Mouse (Mus musculus) forebrain, embryonic 15.5 days (tissue): ENCODE results near the gene Prph2. TPM values are rescaled to one million over a fixed set of nuclear protein-coding genes. Genes with fewer than 3 reads are reported as not detected.

ENCODE experiments used
- ATAC-seq: fragments of 200-750 bp; cut with Nextera tagmentation; replicated peaks from 2 replicates; pipeline ENCODE4 v1.8.0; 2017; ENCODE audit warnings: mild to moderate bottlenecking, moderate TSS enrichment, moderate library complexity
- H3K27ac ChIP-seq: fragments of 300-500 bp; sonication (generic); replicated peaks from 2 replicates; pipeline ENCODE4 v1.5.1; 2015; ENCODE audit warnings: mild to moderate bottlenecking, inconsistent platforms
- H3K27me3 ChIP-seq: fragments of 300-500 bp; sonication (generic); 2 replicates; pipeline ENCODE4 v1.6.1; 2015; ENCODE audit warnings: inconsistent platforms
- H3K36me3 ChIP-seq: fragments of 300-500 bp; sonication (generic); 2 replicates; pipeline ENCODE4 v1.6.1; 2015; ENCODE audit warnings: mild to moderate bottlenecking, inconsistent platforms
- H3K4me1 ChIP-seq: fragments of 300-500 bp; sonication (generic); 2 replicates; pipeline ENCODE4 v1.6.1; 2015; ENCODE audit warnings: inconsistent platforms
- H3K4me2 ChIP-seq: fragments of 300-500 bp; sonication (generic); replicated peaks from 2 replicates; pipeline ENCODE4 v1.6.1; 2015; ENCODE audit warnings: mild to moderate bottlenecking, inconsistent platforms
- H3K4me3 ChIP-seq: fragments of 300-500 bp; sonication (generic); 2 replicates; pipeline ENCODE4 v1.5.1; 2015; ENCODE audit warnings: mild to moderate bottlenecking, inconsistent platforms
- H3K9ac ChIP-seq: fragments of 300-500 bp; sonication (generic); replicated peaks from 2 replicates; pipeline ENCODE4 v1.6.1; 2015; ENCODE audit warnings: mild to moderate bottlenecking, inconsistent platforms
- H3K9me3 ChIP-seq: fragments of 300-500 bp; sonication (generic); 2 replicates; pipeline ENCODE4 v1.6.1; 2016; ENCODE audit warnings: inconsistent platforms
- WGBS: fragments of 180-500 bp; shearing (Covaris S2); methylation state at CpG from one replicate; pipeline ENCODE4 v1.1.7; 2015; ENCODE audit warnings: mixed read lengths; 5-methylcytosine and 5-hydroxymethylcytosine counted together
- polyA plus RNA-seq: library from polyadenylated mRNA; unstranded; fragments of >200 nt; fragmentation: Nextera tagmentation; extraction: Ambion mirVana; gene quantifications from 2 replicates; pipeline ENCODE4 v1.2.1, GENCODE M21; 2015

The Prph2 gene
- polyA plus RNA-seq, 1 experiment from 2014 or later, result not detected

DNA sequence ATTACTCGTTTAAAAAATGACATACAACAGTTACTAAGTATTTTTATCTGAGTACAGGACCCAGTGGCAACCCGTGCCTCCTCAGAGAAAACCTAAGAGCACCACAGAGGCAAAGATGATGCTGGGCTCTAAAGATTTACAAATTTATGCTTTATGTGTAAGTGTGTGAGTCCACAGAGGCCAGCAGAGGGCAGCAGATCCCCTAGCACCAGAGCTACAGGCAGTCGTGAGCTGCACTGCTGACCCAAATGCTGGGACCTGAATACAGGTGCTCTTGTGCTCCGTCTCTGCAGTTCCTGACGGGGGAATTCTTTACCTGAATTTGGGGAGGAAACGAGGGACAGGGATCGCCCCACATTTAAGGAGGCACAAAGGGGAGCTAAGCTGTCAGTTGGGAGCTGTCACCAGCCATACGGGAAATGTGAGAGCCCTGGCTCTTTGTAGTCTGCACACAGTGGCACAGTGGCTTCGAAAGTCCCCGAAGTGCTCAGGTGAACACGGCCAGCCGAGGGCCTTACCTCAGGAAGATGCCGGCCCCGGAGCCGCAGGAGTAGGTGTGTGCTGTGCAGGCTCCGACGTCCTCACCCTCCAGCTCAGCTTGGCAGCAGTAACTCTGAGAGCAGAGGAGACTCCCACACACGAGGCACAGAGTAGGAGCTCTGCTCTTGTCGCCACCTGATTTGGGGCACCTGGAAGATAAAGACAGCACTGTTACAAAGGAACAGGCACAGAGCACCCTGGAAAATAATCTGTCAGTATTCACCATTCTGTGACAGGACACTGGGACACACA lies 23.5 kb downstream of the Prph2 start:
- no peaks in the 10 kb centered on the region for H3K27me3 ChIP-seq
- H3K36me3 ChIP-seq, result peaks cover 92% of the 10 kb centered on the region
- H3K4me1 ChIP-seq, result no peaks in the 10 kb centered on the region
- H3K4me2 ChIP-seq, result no peak overlapping the region
- 76% methylated on average over 19 of the region's 19 CpGs for WGBS
- H3K9me3 ChIP-seq, result no peaks in the 10 kb centered on the region
- H3K9ac ChIP-seq, result no peak overlapping the region
- H3K4me3 ChIP-seq, result no peak overlapping the region
- no peak overlapping the region for H3K27ac ChIP-seq
- no peak for ATAC-seq

GRCm38 (mm10) chr17:46940461-46940860 lies 30.2 kb downstream of the Prph2 start:
- H3K4me2 ChIP-seq, result no peak overlapping the region
- no peaks in the 10 kb centered on the region for H3K27me3 ChIP-seq
- no peak overlapping the region for H3K4me3 ChIP-seq
- H3K36me3 ChIP-seq, result peaks cover 98% of the 10 kb centered on the region
- ATAC-seq, result no peak
- no peak overlapping the region for H3K9ac ChIP-seq
- 92% methylated on average over 8 of the region's 8 CpGs for WGBS
- H3K4me1 ChIP-seq, result no peaks in the 10 kb centered on the region
- H3K27ac ChIP-seq, result no peak overlapping the region
- H3K9me3 ChIP-seq, result no peaks in the 10 kb centered on the region

DNA sequence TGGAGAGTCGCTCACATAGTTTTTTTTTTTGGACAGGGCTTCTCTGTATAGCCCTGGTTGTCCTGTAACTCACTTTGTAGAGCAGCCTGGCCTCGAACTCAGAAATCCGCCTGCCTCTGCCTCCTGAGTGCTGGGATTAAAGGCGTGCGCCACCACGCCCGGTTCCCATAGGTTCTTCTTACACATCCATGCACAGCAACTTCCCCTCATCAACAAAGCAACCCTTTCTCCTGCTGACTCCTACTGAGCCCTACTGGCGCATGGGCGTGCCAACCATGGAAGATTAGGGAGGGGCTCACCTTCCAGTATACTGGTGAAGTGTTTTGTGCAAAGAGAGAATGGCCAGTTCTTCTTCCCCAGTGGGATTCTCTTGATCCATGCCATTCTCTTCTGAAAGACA lies 32.2 kb downstream of the Prph2 start:
- no peak overlapping the region for H3K9ac ChIP-seq
- no peaks in the 10 kb centered on the region for H3K4me1 ChIP-seq
- peaks cover 96% of the 10 kb centered on the region for H3K36me3 ChIP-seq
- ATAC-seq, result no peak
- H3K27ac ChIP-seq, result no peak overlapping the region
- no peaks in the 10 kb centered on the region for H3K27me3 ChIP-seq
- 92% methylated on average over 9 of the region's 9 CpGs for WGBS
- H3K9me3 ChIP-seq, result no peaks in the 10 kb centered on the region
- H3K4me2 ChIP-seq, result no peak overlapping the region
- no peak overlapping the region for H3K4me3 ChIP-seq

DNA sequence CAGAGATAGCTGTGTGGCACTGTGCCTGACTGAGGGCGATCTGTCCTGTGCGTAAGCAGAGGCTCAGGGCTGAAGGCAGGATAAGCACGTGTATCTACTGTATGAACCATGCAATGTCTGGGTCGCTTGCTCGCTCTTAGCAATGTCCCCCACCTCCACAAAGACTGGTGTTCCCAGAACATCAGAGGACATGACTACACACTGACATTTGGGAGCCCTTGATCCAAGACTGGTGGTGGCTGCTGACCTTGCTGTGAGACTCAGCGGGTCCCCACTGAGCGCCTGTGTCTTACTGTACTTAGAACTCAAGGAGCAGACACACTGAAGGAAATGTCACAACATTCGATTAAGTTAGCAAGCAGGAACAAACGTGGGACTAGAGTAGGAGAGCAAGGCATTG lies 36.0 kb downstream of the Prph2 start:
- 91% methylated on average over 9 of the region's 9 CpGs for WGBS
- no peak for ATAC-seq

DNA sequence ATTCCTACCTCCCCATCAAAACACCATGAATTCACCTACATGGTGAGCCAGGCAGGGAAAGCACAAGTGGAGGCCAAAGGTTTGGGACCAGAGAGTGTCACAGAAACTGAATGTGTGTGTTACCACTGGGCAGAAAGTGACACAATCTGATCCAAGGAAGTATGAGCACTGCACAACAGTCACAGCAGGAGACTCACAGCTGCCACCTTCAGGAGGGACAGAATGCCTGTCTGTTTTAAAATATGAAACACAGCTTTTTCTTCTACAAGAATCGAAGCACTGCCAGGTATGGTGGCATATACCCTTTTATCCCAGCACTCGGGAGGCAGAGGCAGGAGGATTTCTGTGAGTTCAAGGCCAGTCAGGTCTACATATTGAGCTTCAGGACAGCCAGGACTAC lies 47.8 kb downstream of the Prph2 start:
- Histone ChIP-seq H3K27ac (no peak overlapping the region), H3K4me1 (no peaks in the 10 kb centered on the region), H3K9ac (no peak overlapping the region), H3K27me3 (no peaks in the 10 kb centered on the region), H3K4me3 (no peak overlapping the region), H3K9me3 (no peaks in the 10 kb centered on the region), H3K36me3 (peaks cover 95% of the 10 kb centered on the region), H3K4me2 (no peak overlapping the region)
- 90% methylated on average over 2 of the region's 2 CpGs for WGBS
- ATAC-seq, result no peak

More for the DNA sequence above, 36.0 kb downstream of the Prph2 start:
- Histone ChIP-seq H3K4me1 (no peaks in the 10 kb centered on the region), H3K4me2 (no peak overlapping the region), H3K9ac (no peak overlapping the region), H3K36me3 (peaks cover 79% of the 10 kb centered on the region), H3K27ac (no peak overlapping the region), H3K9me3 (no peaks in the 10 kb centered on the region), H3K27me3 (no peaks in the 10 kb centered on the region), H3K4me3 (no peak overlapping the region)

DNA sequence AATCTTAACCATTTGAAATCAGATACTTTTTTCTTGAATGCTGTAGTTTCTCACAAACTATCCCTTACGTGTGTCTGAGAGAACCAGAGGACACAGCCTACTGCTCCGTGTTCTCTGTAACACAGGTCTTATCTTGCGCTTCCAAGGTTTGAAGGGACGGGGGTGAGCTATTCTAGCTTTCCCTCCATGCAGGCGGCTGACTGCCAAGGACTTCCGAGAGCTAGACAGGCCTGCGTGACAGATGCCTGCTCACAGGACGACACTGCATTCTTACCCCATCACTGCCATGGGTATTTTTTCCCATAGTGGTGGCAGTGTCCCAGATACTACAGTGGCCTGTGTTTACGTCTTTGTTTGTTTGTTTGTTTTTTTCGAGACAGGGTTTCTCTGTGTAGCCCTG lies 50.0 kb downstream of the Prph2 start:
- Histone ChIP-seq H3K9me3 (no peaks in the 10 kb centered on the region), H3K27me3 (no peaks in the 10 kb centered on the region), H3K4me1 (no peaks in the 10 kb centered on the region), H3K27ac (no peak overlapping the region), H3K9ac (no peak overlapping the region), H3K4me2 (no peak overlapping the region), H3K4me3 (no peak overlapping the region), H3K36me3 (peaks cover 94% of the 10 kb centered on the region)
- WGBS, result 93% methylated on average over 10 of the region's 10 CpGs
- ATAC-seq, result no peak

DNA sequence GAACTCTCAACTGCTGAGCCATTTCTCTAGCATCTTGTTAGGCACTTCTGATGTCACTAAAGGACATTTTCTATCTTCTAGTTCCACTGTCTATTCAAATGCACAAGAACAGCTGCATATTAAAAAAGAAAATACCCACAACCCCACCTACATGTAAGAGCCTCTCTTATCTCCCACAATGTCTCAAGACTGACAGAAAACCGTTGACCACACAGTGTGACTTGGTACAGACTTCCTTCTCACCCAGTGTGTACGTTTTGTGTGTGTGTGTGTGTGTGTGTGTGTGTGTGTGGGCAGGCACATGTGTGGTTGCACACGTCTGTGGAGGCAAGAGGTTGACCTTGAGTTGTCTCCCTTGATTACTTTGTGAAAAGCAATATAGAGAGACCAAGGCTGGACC lies 51.9 kb downstream of the Prph2 start:
- Histone ChIP-seq H3K36me3 (peaks cover 94% of the 10 kb centered on the region), H3K9ac (no peak overlapping the region), H3K4me1 (no peaks in the 10 kb centered on the region), H3K27ac (no peak overlapping the region), H3K4me3 (no peak overlapping the region), H3K4me2 (no peak overlapping the region), H3K9me3 (no peaks in the 10 kb centered on the region), H3K27me3 (no peaks in the 10 kb centered on the region)
- ATAC-seq, result no peak
- WGBS, result 95% methylated on average over 3 of the region's 3 CpGs

- peaks cover 94% of the 10 kb centered on the region for H3K36me3 ChIP-seq
- no peaks in the 10 kb centered on the region for H3K4me1 ChIP-seq
- no peaks in the 10 kb centered on the region for H3K27me3 ChIP-seq
- no peak overlapping the region for H3K9ac ChIP-seq
- H3K4me3 ChIP-seq, result no peak overlapping the region
- no peak overlapping the region for H3K27ac ChIP-seq
- 92% methylated on average over 13 of the region's 13 CpGs for WGBS
- no peak overlapping the region for H3K4me2 ChIP-seq
- no peak for ATAC-seq
- no peaks in the 10 kb centered on the region for H3K9me3 ChIP-seq
Observed at GRCm38 (mm10) chr17:46963186-46963585, 52.9 kb downstream of the Prph2 start.

DNA sequence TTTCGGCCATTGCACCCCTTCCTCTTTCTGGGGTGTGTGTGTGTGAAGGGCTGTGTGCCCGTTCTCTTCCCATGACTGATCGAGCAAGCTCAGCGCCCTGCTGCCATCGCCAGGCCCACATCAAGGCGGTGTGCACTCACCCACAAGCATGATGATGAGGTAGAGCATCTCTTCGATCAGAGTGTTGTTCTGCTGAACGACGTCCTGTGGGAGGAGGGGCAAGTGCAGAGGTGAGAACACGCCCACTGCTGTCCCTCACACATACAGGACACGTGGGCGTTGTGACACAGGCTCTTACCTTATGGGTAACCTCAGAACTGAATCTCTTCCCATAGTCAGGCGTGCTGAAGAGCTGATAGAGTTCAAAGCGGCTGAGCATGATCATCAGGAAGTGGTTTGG lies 56.6 kb downstream of the Prph2 start:
- no peak for ATAC-seq
- no peak overlapping the region for H3K4me3 ChIP-seq
- H3K9me3 ChIP-seq, result no peaks in the 10 kb centered on the region
- H3K9ac ChIP-seq, result no peak overlapping the region
- no peaks in the 10 kb centered on the region for H3K4me1 ChIP-seq
- H3K27ac ChIP-seq, result no peak overlapping the region
- 91% methylated on average over 14 of the region's 14 CpGs for WGBS
- peaks cover 95% of the 10 kb centered on the region for H3K36me3 ChIP-seq
- H3K4me2 ChIP-seq, result no peak overlapping the region
- H3K27me3 ChIP-seq, result no peaks in the 10 kb centered on the region

- 92% methylated on average over 7 of the region's 7 CpGs for whole genome bisulfite sequencing
- no peak for ATAC-seq
Observed at GRCm38 (mm10) chr17:46972603-46973002, 62.3 kb downstream of the Prph2 start.

More at GRCm38 (mm10) chr17:46972603-46973002, 62.3 kb downstream of the Prph2 start:
- H3K4me1 ChIP-seq, result no peaks in the 10 kb centered on the region
- no peak overlapping the region for H3K27ac ChIP-seq
- H3K27me3 ChIP-seq, result no peaks in the 10 kb centered on the region
- H3K4me2 ChIP-seq, result no peak overlapping the region
- H3K9ac ChIP-seq, result no peak overlapping the region
- H3K9me3 ChIP-seq, result no peaks in the 10 kb centered on the region
- peaks cover 94% of the 10 kb centered on the region for H3K36me3 ChIP-seq
- H3K4me3 ChIP-seq, result no peak overlapping the region

Other genes with a start within 250 kb of the Prph2 start
- gene Rrp36, start 236.1 kb upstream of the Prph2 start, polyA plus RNA-seq, result 49.5 and 49.9 TPM in 2 replicates
- 214 and 222 TPM in 2 replicates for gene Mea1, start 231.7 kb upstream of the Prph2 start, polyA plus RNA-seq
- 181 and 187 TPM in 2 replicates for gene Klhdc3, start 229.5 kb upstream of the Prph2 start, polyA plus RNA-seq
- 88.0 and 93.4 TPM in 2 replicates for gene Ppp2r5d, start 205.3 kb upstream of the Prph2 start, polyA plus RNA-seq
- 25.2 and 27.9 TPM in 2 replicates for gene Pex6, start 199.0 kb upstream of the Prph2 start, polyA plus RNA-seq
- gene Gnmt, start 181.3 kb upstream of the Prph2 start, polyA plus RNA-seq, result 0.89 and 0.95 TPM in 2 replicates
- 66.4 and 69.1 TPM in 2 replicates for gene Cnpy3, start 158.2 kb upstream of the Prph2 start, polyA plus RNA-seq
- gene Ptcra, start 146.7 kb upstream of the Prph2 start, polyA plus RNA-seq, result 0.19 and 0.27 TPM in 2 replicates
- gene 2310039H08Rik, start 137.8 kb upstream of the Prph2 start, polyA plus RNA-seq, result 56.0 and 63.6 TPM in 2 replicates
- gene Rpl7l1, start 127.8 kb upstream of the Prph2 start, polyA plus RNA-seq, result 114 and 122 TPM in 2 replicates
- 8.9 and 9.2 TPM in 2 replicates for gene Bicral, start 52.0 kb upstream of the Prph2 start, polyA plus RNA-seq
- gene Tbcc, start 19.8 kb upstream of the Prph2 start, polyA plus RNA-seq, result 65.9 and 68.6 TPM in 2 replicates
- 17.3 and 17.4 TPM in 2 replicates for gene Ubr2, start 100.1 kb downstream of the Prph2 start, polyA plus RNA-seq